Comparison of ENCODE assay signal across 21 mouse cellular contexts in genomic region chr16:24990331-24990730, GRCm38 (mm10).
DNase-seq lines count a peak whose midpoint lies in the region; ATAC-seq lines count a peak whose summit lies in the region.
"Had no signal": no experiment of that assay in that cellular context is flagged by ENCODE, and none has a peak within 500 bp of the region (broad histone marks: within the 10 kb centered on the region; RNA-seq: fewer than 3 reads in every experiment).

No protein-coding gene starts in this region.

- WGBS in forebrain, embryonic 14.5 days: 83% methylated on average over 11 of the region's 11 CpGs
- WGBS in forebrain, embryonic 12.5 days: 95% methylated on average over 11 of the region's 11 CpGs
- 37% methylated on average over 11 of the region's 11 CpGs for WGBS in heart, embryonic 14.5 days

- no peaks in the 10 kb centered on the region for H3K36me3 ChIP-seq in forebrain, embryonic 14.5 days (ENCODE audit: control insufficient read depth, insufficient read depth, low read length)
- H3K36me3 ChIP-seq in forebrain, embryonic 12.5 days (replicated peaks): no peaks in the 10 kb centered on the region
- peaks cover 7% of the 10 kb centered on the region; the same call in 1 of the 2 replicates for H3K36me3 ChIP-seq in heart, embryonic 14.5 days (ENCODE audit: control insufficient read depth, insufficient read depth, low read length)
- H3K36me3 ChIP-seq: embryonic facial prominence, embryonic 12.5 days; G1E; hindbrain, embryonic 15.5 days; kidney, embryonic 15.5 days had no signal

- H3K4me1 ChIP-seq in forebrain, embryonic 14.5 days (ENCODE audit: control insufficient read depth, insufficient read depth, low read length): peaks cover 4% of the 10 kb centered on the region; the same call in 1 of the 2 replicates
- H3K4me1 ChIP-seq in forebrain, embryonic 12.5 days: no peaks in the 10 kb centered on the region
- peaks cover 6 to 16% of the 10 kb centered on the region in 2 experiments for H3K4me1 ChIP-seq in heart, embryonic 14.5 days (ENCODE audit: control insufficient read depth in 2 of 2, insufficient read depth in 2 of 2, low read length in 2 of 2)
- H3K4me1 ChIP-seq: hindbrain, embryonic 15.5 days had no signal

- no peak overlapping the region for H3K4me3 ChIP-seq in forebrain, embryonic 14.5 days (ENCODE audit: low read depth, low read length)
- H3K4me3 ChIP-seq in forebrain, embryonic 12.5 days (replicated peaks): no peak overlapping the region
- no peak overlapping the region for H3K4me3 ChIP-seq in heart, embryonic 14.5 days (ENCODE audit: control insufficient read depth in 1 of 2, insufficient read depth in 1 of 2, low read depth in 1 of 2, low read length in 2 of 2)
- H3K4me3 ChIP-seq: embryonic facial prominence, embryonic 12.5 days; hindbrain, embryonic 15.5 days; kidney, embryonic 15.5 days had no signal

- no peak for ATAC-seq in forebrain, embryonic 14.5 days
- ATAC-seq in forebrain, embryonic 12.5 days (ENCODE audit: low FRiP score): no peak
- 0 out of 2 replicates have a peak, but pooled peaks have one; percentile 13 for ATAC-seq in frontal cortex, adult (ENCODE audit: low TSS enrichment)
- 0 out of 2 replicates have a peak, but pooled peaks have one; percentile 35 for ATAC-seq in heart, embryonic 14.5 days (ENCODE audit: insufficient number of reproducible peaks, insufficient read depth, low FRiP score, low read depth)
- ATAC-seq: CD4-positive, CD25-positive, alpha-beta regulatory T cell, adult 4 months; intestine, embryonic 16.5 days had no signal

- no peaks in the 10 kb centered on the region for H3K9me3 ChIP-seq in forebrain, embryonic 14.5 days (replicated peaks; ENCODE audit: control insufficient read depth, low read length)
- no peaks in the 10 kb centered on the region for H3K9me3 ChIP-seq in forebrain, embryonic 12.5 days
- no peaks in the 10 kb centered on the region for H3K9me3 ChIP-seq in heart, embryonic 14.5 days (ENCODE audit: control insufficient read depth, low read length)
- H3K9me3 ChIP-seq: embryonic facial prominence, embryonic 12.5 days; hindbrain, embryonic 15.5 days; kidney, embryonic 15.5 days had no signal

- DNase-seq in forebrain, embryonic 14.5 days (ENCODE audit: low spot score): peak; percentile 7
- no peak for DNase-seq in frontal cortex, postnatal 25 days (ENCODE audit: low spot score in 2 of 2)
- no peak for DNase-seq in heart, adult 9 months (ENCODE audit: low spot score in 2 of 2)
- DNase-seq in left cerebral cortex, postnatal 25 days (ENCODE audit: low spot score in 2 of 2): peak; percentile 24 to 58
- no peak for DNase-seq in left cerebral cortex, adult 9 months (ENCODE audit: low spot score in 2 of 2)
- DNase-seq: adrenal gland, adult 8-10 months; adrenal gland, postnatal 36 days; B cell, adult 2 months; cerebellum, adult 8-10 months; gastrocnemius, postnatal 25 days; heart, postnatal 10 days; kidney, adult 2 months had no signal

- intact Hi-C loops in left cerebral cortex, postnatal 25 days (cut with DNase I): loop anchor here (1.0 to 2.0 kb wide), 2 partner anchors 21 to 30 kb away; no protein-coding TSS in a partner anchor

- H3K4me2 ChIP-seq in forebrain, embryonic 14.5 days (ENCODE audit: low read length): no peak overlapping the region
- H3K4me2 ChIP-seq in forebrain, embryonic 12.5 days: no peak overlapping the region
- H3K4me2 ChIP-seq in heart, embryonic 14.5 days (ENCODE audit: low read length): peak overlapping the region; percentile 7; the same call in 1 of the 2 replicates
- H3K4me2 ChIP-seq: embryonic facial prominence, embryonic 12.5 days; hindbrain, embryonic 15.5 days; kidney, embryonic 15.5 days had no signal

- H3K9ac ChIP-seq in forebrain, embryonic 14.5 days (ENCODE audit: low read length): no peak overlapping the region
- no peak overlapping the region for H3K9ac ChIP-seq in forebrain, embryonic 12.5 days
- 0 out of 2 replicates have a peak overlapping the region, but pooled peaks have one; percentile 1 for H3K9ac ChIP-seq in heart, embryonic 14.5 days (ENCODE audit: low read length)
- H3K9ac ChIP-seq: embryonic facial prominence, embryonic 12.5 days; hindbrain, embryonic 15.5 days; kidney, embryonic 15.5 days had no signal

- H3K27me3 ChIP-seq in forebrain, embryonic 14.5 days (replicated peaks; ENCODE audit: control insufficient read depth, insufficient read depth, low read length): no peaks in the 10 kb centered on the region
- no peaks in the 10 kb centered on the region for H3K27me3 ChIP-seq in forebrain, embryonic 12.5 days
- H3K27me3 ChIP-seq in heart, embryonic 14.5 days (ENCODE audit: control insufficient read depth, insufficient read depth, low read length): no peaks in the 10 kb centered on the region
- H3K27me3 ChIP-seq: embryonic facial prominence, embryonic 12.5 days; hindbrain, embryonic 15.5 days; kidney, embryonic 15.5 days had no signal

- H3K27ac ChIP-seq in forebrain, embryonic 14.5 days (ENCODE audit: low read depth, low read length): no peak overlapping the region
- no peak overlapping the region for H3K27ac ChIP-seq in forebrain, embryonic 12.5 days
- H3K27ac ChIP-seq in heart, embryonic 14.5 days (replicated peaks in 1 of 2; ENCODE audit: control insufficient read depth in 1 of 2, insufficient read depth in 1 of 2, low read depth in 2 of 2, low read length in 2 of 2): peak overlapping the region; percentile 12 to 34; a peak in 2 of 4 replicates
- H3K27ac ChIP-seq: embryonic facial prominence, embryonic 12.5 days; hindbrain, embryonic 15.5 days; kidney, embryonic 15.5 days had no signal

Comparison
In these comparisons a context has a peak if more than half of its experiments do, and no peak if none do; other contexts are left out.
1. DNase-seq: peak in forebrain, embryonic 14.5 days (single experiment) and left cerebral cortex, postnatal 25 days (2 of 2); none in frontal cortex, postnatal 25 days (0 of 2), heart, adult 9 months (0 of 2) and left cerebral cortex, adult 9 months (0 of 2).
2. ATAC-seq: peak in frontal cortex, adult (single experiment) and heart, embryonic 14.5 days (single experiment); none in forebrain, embryonic 14.5 days (single experiment) and forebrain, embryonic 12.5 days (single experiment).
3. H3K27ac ChIP-seq: peak in heart, embryonic 14.5 days (2 of 2); none in forebrain, embryonic 14.5 days (single experiment) and forebrain, embryonic 12.5 days (single experiment).